Mouse (Mus musculus) olfactory bulb, adult 2 months (tissue): ENCODE data around the gene Wwc2. TPM values are rescaled to one million over a fixed set of nuclear protein-coding genes. Genes with fewer than 3 reads are reported as not detected.

Experiments
- H3K27ac ChIP-seq: fragments of 200-500 bp; 2 replicates; pipeline ENCODE4 v1.5.1; 2012; ENCODE audit warnings: low read depth, low read length; ENCODE audit not compliant: insufficient read depth
- H3K4me1 ChIP-seq: fragments of 200-500 bp; 2 replicates; pipeline ENCODE4 v1.6.1; 2012; ENCODE audit warnings: low read length; ENCODE audit not compliant: control insufficient read depth, insufficient read depth
- H3K4me3 ChIP-seq: fragments of 200-500 bp; 2 replicates; pipeline ENCODE4 v1.5.1; 2012; ENCODE audit warnings: mild to moderate bottlenecking, low read depth, low read length, moderate library complexity; ENCODE audit not compliant: insufficient read depth
- CTCF ChIP-seq: fragments of 200-500 bp; IDR thresholded peaks from 2 replicates; pipeline ENCODE4 v1.5.1; 2012; ENCODE audit warnings: low read depth, mild to moderate bottlenecking, low read length, moderate library complexity; ENCODE audit not compliant: insufficient read depth
- POLR2A ChIP-seq: fragments of 200-500 bp; IDR thresholded peaks from 2 replicates; pipeline ENCODE4 v1.6.1; 2012; ENCODE audit warnings: mild to moderate bottlenecking, low read depth, low read length, moderate library complexity; ENCODE audit not compliant: insufficient read depth
- WGBS: fragments of 180-500 bp; shearing (Covaris S2); methylation state at CpG from one replicate; pipeline ENCODE4 v1.1.7; 2018; 5-methylcytosine and 5-hydroxymethylcytosine counted together
- polyA plus RNA-seq: library from polyadenylated mRNA; stranded (reverse); fragments of >200 nt; gene quantifications from 2 replicates; pipeline ENCODE4 v1.2.4, GENCODE M21; 2012; ENCODE audit warnings: low replicate concordance; ENCODE audit not compliant: missing spikeins, insufficient read depth, insufficient read length

The Wwc2 gene
- polyA plus RNA-seq, 1 experiment, result not detected

GRCm38 (mm10) chr8:47783944-47784343 lies 206.8 kb downstream of the Wwc2 start:
- TF ChIP-seq CTCF, result no peak
- no peak for TF ChIP-seq POLR2A
- no peak overlapping the region for H3K27ac ChIP-seq
- H3K4me1 ChIP-seq, result no peaks in the 10 kb centered on the region
- H3K4me3 ChIP-seq, result no peak overlapping the region
- WGBS, result 85% methylated on average over 6 of the region's 6 CpGs

- 95% methylated on average over 2 of the region's 2 CpGs for WGBS
Measured at GRCm38 (mm10) chr8:47783544-47783943, 207.2 kb downstream of the Wwc2 start.

GRCm38 (mm10) chr8:47781881-47782280 lies 208.8 kb downstream of the Wwc2 start:
- no peak overlapping the region for H3K4me3 ChIP-seq
- no peak overlapping the region for H3K27ac ChIP-seq
- 92% methylated on average over 4 of the region's 4 CpGs for WGBS
- H3K4me1 ChIP-seq, result no peaks in the 10 kb centered on the region
- no peak for TF ChIP-seq POLR2A
- no peak for TF ChIP-seq CTCF

More at GRCm38 (mm10) chr8:47783544-47783943, 207.2 kb downstream of the Wwc2 start:
- TF ChIP-seq POLR2A, result no peak
- no peak for TF ChIP-seq CTCF
- H3K4me1 ChIP-seq, result no peaks in the 10 kb centered on the region
- H3K4me3 ChIP-seq, result no peak overlapping the region
- H3K27ac ChIP-seq, result no peak overlapping the region

GRCm38 (mm10) chr8:47779589-47779988 lies 211.1 kb downstream of the Wwc2 start:
- H3K27ac ChIP-seq, result no peak overlapping the region
- no peak for TF ChIP-seq CTCF
- TF ChIP-seq POLR2A, result no peak
- H3K4me3 ChIP-seq, result no peak overlapping the region
- no peaks in the 10 kb centered on the region for H3K4me1 ChIP-seq
- 79% methylated on average over 6 of the region's 6 CpGs for WGBS

- 94% methylated on average over 7 of the region's 7 CpGs for WGBS
- Histone ChIP-seq H3K4me1 (no peaks in the 10 kb centered on the region), H3K27ac (no peak overlapping the region), H3K4me3 (no peak overlapping the region)
- TF ChIP-seq POLR2A (no peak), CTCF (no peak)
Measured at GRCm38 (mm10) chr8:47777415-47777814, 213.3 kb downstream of the Wwc2 start.

Other genes with a start within 250 kb of the Wwc2 start
- not detected in 2 replicates for gene Cldn24, start 168.8 kb downstream of the Wwc2 start, polyA plus RNA-seq
- not detected in 2 replicates for gene Cldn22, start 166.4 kb downstream of the Wwc2 start, polyA plus RNA-seq
- not detected in 2 replicates for gene Dctd, start 108.2 kb upstream of the Wwc2 start, polyA plus RNA-seq